Mouse (Mus musculus): ENCODE measurements around the gene Mest.

Mest gene

GRCm38 (mm10) chr6:30703977-30704602 is 19.3 kb upstream of the Mest start:
- no peak for DNase-seq (ENCODE audit: low read depth, low spot score)

- DNase-seq (ENCODE audit: low read depth, low spot score): no peak
These were observed 14.2 kb upstream of the Mest start for GRCm38 (mm10) chr6:30709115-30709514.

- no peak for DNase-seq (ENCODE audit: low read depth, low spot score)
These were observed 12.7 kb upstream of the Mest start for GRCm38 (mm10) chr6:30710371-30711364.

GRCm38 (mm10) chr6:30711365-30711763 is 12.0 kb upstream of the Mest start:
- no peak for DNase-seq (ENCODE audit: low read depth, low spot score)

GRCm38 (mm10) chr6:30712484-30712883 is 10.9 kb upstream of the Mest start:
- DNase-seq (ENCODE audit: low read depth, low spot score): no peak

- DNase-seq (ENCODE audit: low read depth, low spot score): no peak
These were observed 9.9 kb upstream of the Mest start for GRCm38 (mm10) chr6:30713455-30713854.

- no peak for DNase-seq (ENCODE audit: low read depth, low spot score)
These were observed 9.5 kb upstream of the Mest start for GRCm38 (mm10) chr6:30713896-30714295.

- no peak for DNase-seq (ENCODE audit: low read depth, low spot score)
These were observed 8.4 kb upstream of the Mest start for GRCm38 (mm10) chr6:30714891-30715471.

GRCm38 (mm10) chr6:30716796-30717195 is 6.6 kb upstream of the Mest start:
- DNase-seq (ENCODE audit: low read depth, low spot score): no peak

- DNase-seq (ENCODE audit: low read depth, low spot score): no peak
These were observed 772 bp upstream of the Mest start for GRCm38 (mm10) chr6:30722385-30723164.

GRCm38 (mm10) chr6:30730301-30730971 is 7.1 kb downstream of the Mest start:
- DNase-seq (ENCODE audit: low read depth, low spot score): no peak

GRCm38 (mm10) chr6:30732571-30733130 is 9.3 kb downstream of the Mest start:
- DNase-seq (ENCODE audit: low read depth, low spot score): no peak

- no peak for DNase-seq (ENCODE audit: low read depth, low spot score)
These were observed 11.1 kb downstream of the Mest start for GRCm38 (mm10) chr6:30734465-30734864.

GRCm38 (mm10) chr6:30734988-30735727 is 11.8 kb downstream of the Mest start:
- peak; percentile 45 for DNase-seq (ENCODE audit: low read depth, low spot score)

- DNase-seq (ENCODE audit: low read depth, low spot score): no peak
These were observed 12.5 kb downstream of the Mest start for GRCm38 (mm10) chr6:30735728-30736371.

GRCm38 (mm10) chr6:30736372-30736762 is 13.0 kb downstream of the Mest start:
- no peak for DNase-seq (ENCODE audit: low read depth, low spot score)

- peak; percentile 41 for DNase-seq (ENCODE audit: low read depth, low spot score)
These were observed 13.7 kb downstream of the Mest start for GRCm38 (mm10) chr6:30736864-30737547.

GRCm38 (mm10) chr6:30737548-30738463 is 14.5 kb downstream of the Mest start:
- DNase-seq (ENCODE audit: low read depth, low spot score): peak; percentile 49

Measured in CD4-positive, CD25-positive, alpha-beta regulatory T cell, adult 2 months (primary cell).